Mouse (Mus musculus): ENCODE data around the gene Mettl22.

Mettl22 gene

DNA sequence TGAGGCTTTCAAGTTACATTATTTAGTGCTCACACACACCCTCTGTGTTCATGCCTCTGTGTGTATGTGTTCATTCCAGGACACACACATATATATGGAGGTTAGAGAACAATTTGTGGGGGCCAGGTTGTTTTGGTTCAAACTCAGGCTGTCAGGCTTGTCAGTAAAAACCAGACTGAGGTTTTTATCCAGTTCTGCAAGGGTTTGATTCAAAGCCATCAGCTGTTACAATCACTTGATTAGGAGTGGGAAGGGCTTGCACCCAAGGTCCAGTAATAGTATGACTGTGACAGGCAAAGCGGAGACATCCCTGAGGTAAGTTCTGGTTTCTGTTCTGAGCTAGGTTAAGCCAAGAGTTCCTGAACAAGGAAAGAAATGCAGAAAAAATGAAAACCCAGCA lies 58.8 kb downstream of the Mettl22 start:
- TF ChIP-seq GATA4 (IDR thresholded peaks at IDR 0.05; ENCODE audit: insufficient replicate concordance, low read length): no peak

DNA sequence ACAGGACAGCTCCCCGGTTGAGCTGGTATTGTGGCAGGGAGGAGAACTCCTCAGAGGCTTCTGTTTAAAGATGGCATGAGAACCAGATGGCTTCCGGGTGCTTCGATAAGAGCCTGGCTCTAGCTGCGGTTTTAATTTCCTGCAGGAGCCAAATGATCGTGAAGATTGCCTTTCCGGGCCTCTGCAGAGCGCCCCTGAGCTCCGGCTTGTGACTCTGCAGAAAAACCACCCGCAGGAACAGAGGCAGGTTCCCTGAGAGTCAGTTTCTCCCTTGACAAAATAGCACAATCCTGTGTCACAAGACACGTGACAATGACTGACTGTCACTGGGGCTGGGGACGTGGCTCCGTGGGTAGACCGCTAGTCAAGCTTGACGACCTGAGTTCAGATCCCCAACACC lies 59.4 kb downstream of the Mettl22 start:
- no peak for TF ChIP-seq GATA4 (IDR thresholded peaks at IDR 0.05; ENCODE audit: insufficient replicate concordance, low read length)

DNA sequence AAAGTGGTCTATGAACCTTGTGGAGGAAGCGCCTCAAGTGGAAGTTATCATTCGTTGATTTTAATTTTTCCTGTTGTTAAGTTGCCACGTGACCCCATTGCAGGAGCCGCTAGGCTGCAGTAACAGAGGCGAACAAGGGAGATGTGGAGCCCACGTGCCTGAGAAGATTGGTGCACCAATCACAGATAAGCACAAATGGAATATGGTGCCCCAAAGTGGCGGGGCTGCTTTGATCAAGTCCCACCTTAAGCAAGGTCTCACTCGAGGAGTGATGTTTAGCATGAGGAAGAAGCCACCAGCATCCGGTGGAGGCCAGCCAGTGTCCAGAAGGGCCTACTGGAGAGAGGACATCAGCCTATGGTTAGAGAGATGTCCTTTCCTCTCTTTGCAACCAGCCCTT lies 61.9 kb downstream of the Mettl22 start:
- TF ChIP-seq GATA4 (IDR thresholded peaks at IDR 0.05; ENCODE audit: insufficient replicate concordance, low read length): no peak

DNA sequence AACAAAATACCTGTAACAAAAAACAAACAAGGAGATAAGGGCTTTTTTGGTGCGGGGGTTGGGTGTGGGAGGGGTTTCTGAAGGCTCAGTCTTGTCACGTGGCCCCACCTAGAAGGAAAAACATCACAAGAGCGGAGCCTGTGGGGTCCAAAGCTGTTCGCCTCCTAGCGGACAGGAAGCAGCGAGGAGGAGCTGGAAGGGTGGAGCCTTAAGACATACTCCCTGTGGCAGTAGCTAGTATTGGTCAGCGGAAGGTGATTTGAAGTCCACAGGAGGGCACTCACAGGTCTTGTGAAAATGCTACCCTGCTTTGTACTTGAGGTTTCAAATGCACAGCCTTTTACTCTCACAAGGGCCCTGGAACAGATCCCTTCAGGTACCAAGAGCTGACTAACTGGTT lies 62.3 kb downstream of the Mettl22 start:
- TF ChIP-seq GATA4 (IDR thresholded peaks at IDR 0.05; ENCODE audit: insufficient replicate concordance, low read length): no peak

DNA sequence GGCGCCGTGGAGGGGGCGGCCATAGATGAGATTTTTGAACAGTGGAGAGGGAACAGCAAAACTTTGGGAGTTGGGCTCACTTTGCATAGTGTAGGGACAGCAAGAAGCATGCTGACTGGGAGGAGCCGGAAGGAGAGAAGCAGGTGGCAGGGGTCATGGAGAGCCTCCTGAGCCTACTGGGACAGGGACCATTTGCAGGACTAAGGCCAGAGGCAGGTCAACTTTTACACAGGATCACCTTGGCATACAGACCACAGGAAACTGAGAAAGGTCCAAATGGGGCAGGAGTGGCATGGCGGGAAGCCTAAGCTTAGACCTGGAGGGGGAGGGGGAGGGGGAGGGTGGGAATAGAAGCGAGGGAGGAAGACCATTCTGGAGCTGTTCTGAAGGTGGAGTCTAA lies 62.9 kb downstream of the Mettl22 start:
- no peak for TF ChIP-seq GATA4 (IDR thresholded peaks at IDR 0.05; ENCODE audit: insufficient replicate concordance, low read length)

DNA sequence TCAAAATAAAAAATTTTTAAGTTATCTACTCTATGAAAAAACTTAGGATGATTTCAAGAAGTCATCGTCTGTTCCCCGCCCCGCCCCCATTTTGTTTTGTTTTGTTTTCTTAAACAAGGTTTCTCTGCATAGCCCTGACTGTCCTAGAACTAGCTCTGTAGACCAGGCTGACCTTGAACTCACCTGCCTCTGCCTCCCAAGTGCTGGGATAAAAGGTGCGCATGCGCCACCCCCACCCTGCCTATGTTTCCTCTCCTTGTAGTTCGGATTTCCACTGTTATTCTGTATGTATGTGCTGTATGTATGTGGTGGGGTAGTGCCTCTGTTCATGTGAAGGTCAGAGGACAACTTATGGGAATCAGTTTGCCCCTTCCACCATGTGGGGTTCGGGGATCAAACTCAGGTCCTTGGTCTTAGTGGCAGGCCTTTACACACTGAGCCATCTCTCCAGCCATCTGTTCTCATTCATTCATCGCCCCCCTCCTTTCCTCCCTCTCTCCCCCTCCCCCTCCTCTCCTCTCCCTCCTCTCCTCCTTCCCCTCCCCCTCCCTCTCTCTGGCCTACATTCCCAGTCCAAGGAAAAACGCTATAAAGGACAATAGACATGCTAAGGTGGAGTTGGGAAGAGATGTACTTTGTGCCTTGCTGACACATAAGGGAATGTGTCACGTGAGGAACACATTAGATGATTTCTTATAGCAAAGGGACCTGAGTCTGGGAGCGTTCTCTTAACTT lies 64.0 kb downstream of the Mettl22 start:
- TF ChIP-seq GATA4 (IDR thresholded peaks at IDR 0.05; ENCODE audit: insufficient replicate concordance, low read length): no peak

DNA sequence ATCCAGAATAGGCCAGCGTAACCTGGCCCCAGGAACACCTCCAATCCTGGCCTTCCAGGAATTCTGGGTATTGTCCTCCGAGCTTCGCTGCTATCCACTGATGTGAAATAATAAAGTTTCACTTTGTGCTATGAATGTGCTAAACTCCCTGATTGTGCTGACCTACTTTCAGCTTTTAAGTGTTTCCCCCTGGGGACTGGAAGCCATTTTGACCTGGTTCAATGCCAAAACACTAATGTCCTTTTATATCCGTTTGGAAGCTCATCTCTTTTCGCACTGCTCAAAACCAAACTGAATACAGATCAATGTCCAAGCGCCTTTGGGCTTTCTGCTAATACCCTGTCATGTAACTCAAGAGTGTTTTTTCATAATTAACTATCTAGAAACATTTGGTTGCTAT lies 64.8 kb downstream of the Mettl22 start:
- TF ChIP-seq GATA4 (IDR thresholded peaks at IDR 0.05; ENCODE audit: insufficient replicate concordance, low read length): no peak

DNA sequence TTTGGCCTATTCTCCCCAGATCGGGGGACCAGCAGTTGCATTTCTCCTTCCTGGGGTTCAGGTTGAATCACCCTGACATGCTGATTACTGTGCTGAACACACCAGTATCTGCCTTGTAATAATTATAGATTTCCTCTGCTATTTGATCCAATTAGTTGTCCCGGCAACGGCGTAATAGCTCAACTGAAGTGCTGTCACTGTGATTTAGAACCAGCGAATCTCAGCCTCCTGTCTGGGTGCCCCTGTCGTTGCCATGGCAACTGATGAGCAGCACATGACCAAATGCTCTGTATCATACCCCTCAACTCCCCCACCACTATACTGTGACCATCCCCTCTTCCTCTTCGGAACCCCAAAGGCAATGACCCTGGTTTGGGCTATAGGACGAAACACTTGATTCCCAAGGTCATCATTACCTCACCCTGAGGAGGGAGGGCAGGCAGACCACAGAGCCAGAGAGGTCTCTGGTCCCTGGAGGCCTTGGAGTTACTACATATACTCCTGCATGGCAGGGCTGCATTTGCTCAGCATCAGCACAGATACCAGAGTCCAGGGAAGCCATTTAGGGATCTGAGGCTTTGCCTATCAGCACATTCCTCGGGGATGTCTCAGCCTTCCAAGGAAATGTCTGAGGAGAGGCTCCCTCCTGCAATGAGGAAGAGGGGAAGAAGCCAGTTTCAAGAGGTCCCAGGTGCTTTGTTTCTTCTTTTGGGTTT lies 68.7 kb downstream of the Mettl22 start:
- TF ChIP-seq GATA4 (IDR thresholded peaks at IDR 0.05; ENCODE audit: insufficient replicate concordance, low read length): no peak
